Mouse (Mus musculus): ENCODE measurements at regions not wholly inside any gene's neighbourhood (a gene's known extent, or its start where the extent isn't known, plus 50 kb on each side); places are given as distances from the start of the nearest gene placed in this dataset.

DNA sequence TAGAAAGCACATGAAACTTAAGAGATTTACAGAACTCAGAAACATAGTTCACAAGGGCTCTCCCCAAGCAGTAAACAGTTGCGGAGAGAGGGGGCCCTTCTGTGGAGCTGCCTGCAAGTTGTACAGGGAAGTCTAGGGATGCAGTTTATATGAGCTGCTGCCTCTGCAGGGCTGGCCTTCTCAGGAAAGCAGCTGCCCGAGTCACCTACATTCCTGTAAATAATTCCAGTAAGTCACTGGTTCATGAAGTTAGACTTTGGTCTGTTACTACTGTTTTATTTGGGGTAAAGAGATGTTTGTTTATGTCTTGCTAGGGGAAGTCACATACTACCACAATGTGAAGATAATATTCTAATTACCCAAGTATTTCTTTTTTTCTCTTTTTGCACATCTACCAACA, 601.1 kb downstream of the Etnk1 start:
- TF ChIP-seq CTCF (IDR thresholded peaks at IDR 0.05; ENCODE audit: low read depth) (no peak), EP300 (IDR thresholded peaks at IDR 0.05; ENCODE audit: low read depth) (no peak)

Data from liver, postnatal 0 days (tissue).